Mouse (Mus musculus) T-helper 1 cell (primary cell): Measurements from ENCODE around the gene Sema4f.

Experiments
- in situ Hi-C: fragments of 300-600 bp; cut with MboI, MseI; formaldehyde crosslinking; loops from one replicate; pipeline ENCODE4 v1.15.1; 2025; ENCODE audit warnings: high pct_unique_total_duplicates

Sema4f gene

GRCm38 (mm10) chr6:82875509-82875935, 64.0 kb downstream of the Sema4f start:
- in situ Hi-C loops = no loop called here

GRCm38 (mm10) chr6:82872332-82872707, 67.2 kb downstream of the Sema4f start:
- in situ Hi-C loops = no loop called here

GRCm38 (mm10) chr6:82871632-82872331, 67.8 kb downstream of the Sema4f start:
- in situ Hi-C loops = no loop called here

DNA sequence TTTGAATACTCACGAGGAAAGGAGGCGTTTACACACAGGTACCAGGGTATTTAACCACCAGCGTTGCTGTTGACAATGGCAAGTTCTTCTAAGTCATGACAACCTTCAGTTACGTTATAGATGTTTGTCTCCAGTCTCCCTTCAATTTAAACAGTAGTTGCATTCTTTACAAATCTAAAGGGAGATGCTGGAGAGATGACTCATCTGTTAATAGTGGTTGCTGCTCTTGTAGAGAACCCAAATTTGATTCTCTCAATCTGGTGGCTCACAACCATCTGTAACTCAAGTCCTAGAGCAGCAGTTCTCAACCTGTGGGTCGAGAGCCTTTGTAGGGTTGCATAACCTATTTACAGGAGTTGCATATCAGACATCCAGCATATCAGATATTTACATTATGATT, 71.1 kb downstream of the Sema4f start:
- in situ Hi-C loops = no loop called here

DNA sequence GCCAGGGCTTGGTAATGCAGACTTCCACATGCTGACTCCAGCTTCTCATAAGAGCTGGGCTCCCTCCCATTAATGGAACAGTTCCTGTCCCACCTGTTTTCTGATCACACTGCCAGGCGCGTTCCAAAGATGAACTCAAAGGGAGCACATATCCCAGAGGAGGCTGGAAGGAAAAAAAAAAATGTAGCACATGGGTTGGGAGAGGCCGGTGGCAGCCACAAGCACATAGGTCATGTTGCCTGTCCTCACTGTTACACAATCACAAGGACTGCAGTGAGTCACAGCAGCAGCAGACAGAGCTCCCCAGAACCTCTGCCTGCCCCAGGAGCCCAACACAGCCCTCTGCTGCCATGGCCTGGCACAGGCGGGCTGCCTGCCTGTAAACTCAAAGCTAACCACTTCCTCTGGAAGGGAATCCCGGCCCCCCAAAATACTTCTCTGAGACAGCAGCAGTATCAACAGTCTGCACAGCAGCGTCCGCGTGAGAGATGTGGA, 76.1 kb downstream of the Sema4f start:
- in situ Hi-C loops = no loop called here

- in situ Hi-C loops = no loop called here
These were observed 77.1 kb downstream of the Sema4f start for GRCm38 (mm10) chr6:82862475-82862874.

DNA sequence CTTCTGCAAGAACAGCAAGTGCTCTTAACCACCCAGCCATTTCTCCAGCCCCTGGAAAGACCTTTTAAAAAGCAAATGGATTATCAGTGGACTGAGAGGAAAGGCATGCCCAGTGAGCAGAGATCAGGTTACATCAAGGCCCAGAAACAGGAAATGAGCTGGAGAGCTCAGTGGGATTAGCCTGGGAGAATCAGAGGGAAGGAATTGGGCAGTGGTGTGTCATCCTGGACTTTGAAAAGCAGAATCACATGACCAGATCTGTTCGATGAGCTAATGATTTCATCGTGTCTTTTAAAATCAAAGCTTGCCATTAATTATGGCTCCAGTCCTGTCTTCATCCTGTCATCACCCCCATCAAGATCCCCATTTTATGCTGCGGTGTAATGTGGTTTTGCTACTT, 77.5 kb downstream of the Sema4f start:
- in situ Hi-C loops = no loop called here
